Mouse (Mus musculus): ENCODE results near the gene Gins1.

DNA sequence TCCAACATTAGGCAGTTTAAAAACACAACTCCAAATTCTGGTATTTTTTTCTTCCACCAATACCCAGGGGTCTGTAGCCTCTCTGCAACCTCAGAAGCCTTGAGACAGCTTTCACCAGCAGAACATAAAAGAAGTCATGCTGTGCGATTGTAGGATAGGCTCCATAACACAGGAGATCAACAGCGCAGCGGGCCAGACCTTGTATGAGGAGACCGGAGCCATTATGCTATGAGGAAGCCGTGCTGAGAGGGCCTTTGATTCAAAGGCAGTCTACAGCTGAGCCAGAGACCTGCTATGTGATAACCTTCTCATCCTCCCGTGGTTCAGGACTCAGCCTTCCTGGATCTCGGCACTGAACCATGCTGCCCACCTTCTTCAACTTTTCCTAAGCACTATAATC is 66.7 kb downstream of the Gins1 start:
- TF ChIP-seq CTCF (IDR thresholded peaks at IDR 0.05; ENCODE audit: control insufficient read depth, insufficient read depth, insufficient read length): no peak
- TF ChIP-seq MAX (IDR thresholded peaks at IDR 0.05): no peak
- no peak for TF ChIP-seq USF1 (IDR thresholded peaks at IDR 0.05; ENCODE audit: low read depth)
- no peak for TF ChIP-seq FOSL1 (IDR thresholded peaks at IDR 0.05; ENCODE audit: insufficient read depth, low read length, poor library complexity, severe bottlenecking)
